Mouse (Mus musculus) kidney, postnatal 0 days (tissue): ENCODE data around the gene Defb42. TPM values are rescaled to one million over a fixed set of nuclear protein-coding genes. Genes with fewer than 3 reads are reported as not detected.

Experiments
- ATAC-seq: fragments of 200-750 bp; cut with Nextera tagmentation; replicated peaks from 2 replicates; pipeline ENCODE4 v1.8.0; 2017; ENCODE audit warnings: low read depth, moderate number of reproducible peaks, moderate TSS enrichment, moderate library complexity; ENCODE audit not compliant: low FRiP score
- DNase-seq: peaks from one replicate; pipeline ENCODE4 v3.0.0-alpha.2; 2016; ENCODE audit warnings: low spot score
- H3K27ac ChIP-seq: fragments of 300-500 bp; sonication (generic); 2 replicates; pipeline ENCODE4 v1.5.1; 2014; ENCODE audit warnings: mild to moderate bottlenecking
- H3K27me3 ChIP-seq: fragments of 300-500 bp; sonication (generic); 2 replicates; pipeline ENCODE4 v1.6.1; 2014; ENCODE audit warnings: low read length, mixed read lengths; ENCODE audit not compliant: insufficient read depth
- H3K36me3 ChIP-seq: fragments of 300-500 bp; sonication (generic); 2 replicates; pipeline ENCODE4 v1.6.1; 2014; ENCODE audit warnings: low read length, mixed read lengths; ENCODE audit not compliant: insufficient read depth
- H3K4me1 ChIP-seq: fragments of 300-500 bp; sonication (generic); replicated peaks from 2 replicates; pipeline ENCODE4 v1.6.1; 2014; ENCODE audit warnings: antibody characterized with exemption, low read length, mixed read lengths; ENCODE audit not compliant: insufficient read depth
- H3K4me2 ChIP-seq: fragments of 300-500 bp; sonication (generic); 2 replicates; pipeline ENCODE4 v1.6.1; 2014; ENCODE audit warnings: mild to moderate bottlenecking, low read length, moderate library complexity, mixed read lengths
- H3K4me3 ChIP-seq: fragments of 300-500 bp; sonication (generic); replicated peaks from 2 replicates; pipeline ENCODE4 v1.5.1; 2014; ENCODE audit warnings: low read depth, low read length
- H3K9ac ChIP-seq: fragments of 300-500 bp; sonication (generic); 2 replicates; pipeline ENCODE4 v1.6.1; 2014; ENCODE audit warnings: low read depth, low read length
- H3K9me3 ChIP-seq: fragments of 300-500 bp; sonication (generic); replicated peaks from 2 replicates; pipeline ENCODE4 v1.6.1; 2016; ENCODE audit warnings: low read length, inconsistent platforms, mixed read lengths
- CTCF ChIP-seq: IDR thresholded peaks from 2 replicates; pipeline ENCODE4 v1.5.1; 2016; ENCODE audit warnings: antibody characterized with exemption, low read depth, mild to moderate bottlenecking, moderate library complexity
- WGBS: fragments of 180-500 bp; shearing (Covaris S2); extraction: QIAGEN DNeasy Blood & Tissue Kit; methylation state at CpG from one replicate; pipeline ENCODE4 v1.1.7; 2014; 5-methylcytosine and 5-hydroxymethylcytosine counted together
- polyA plus RNA-seq: library from polyadenylated mRNA; unstranded; fragments of >200 nt; fragmentation: Nextera tagmentation; extraction: Ambion mirVana; gene quantifications from 2 replicates; pipeline ENCODE4 v1.2.1, GENCODE M21; 2015

Defb42 gene
- polyA plus RNA-seq, 1 experiment from 2014 or later = 23.5 TPM

GRCm38 (mm10) chr14:63066630-63067310, 20.0 kb downstream of the Defb42 start:
- Histone ChIP-seq H3K36me3 (no peaks in the 10 kb centered on the region), H3K4me3 (no peak overlapping the region), H3K4me2 (no peak overlapping the region), H3K9me3 (no peaks in the 10 kb centered on the region), H3K9ac (no peak overlapping the region), H3K27me3 (no peaks in the 10 kb centered on the region), H3K4me1 (no peaks in the 10 kb centered on the region), H3K27ac (no peak overlapping the region)
- peak; percentile 97 for TF ChIP-seq CTCF
- ATAC-seq (no peak), DNase-seq (peak; percentile 79)
- 30% methylated on average over 16 of the region's 16 CpGs for WGBS

- TF ChIP-seq CTCF = no peak
- DNase-seq (no peak), ATAC-seq (no peak)
- WGBS = 58% methylated on average over 15 of the region's 15 CpGs
- Histone ChIP-seq H3K4me3 (no peak overlapping the region), H3K9ac (no peak overlapping the region), H3K27me3 (no peaks in the 10 kb centered on the region), H3K36me3 (no peaks in the 10 kb centered on the region), H3K27ac (no peak overlapping the region), H3K4me1 (no peaks in the 10 kb centered on the region), H3K9me3 (no peaks in the 10 kb centered on the region), H3K4me2 (no peak overlapping the region)
These were observed 20.9 kb downstream of the Defb42 start for GRCm38 (mm10) chr14:63067708-63068107.

Other genes with a start within 250 kb of the Defb42 start
- gene Wdfy2, start 209.3 kb upstream of the Defb42 start, polyA plus RNA-seq = 3.9 and 4.6 TPM in 2 replicates
- gene Defb48, start 62.5 kb upstream of the Defb42 start, polyA plus RNA-seq = not detected in 2 replicates
- not detected in 2 replicates for gene Defb47, start 48.9 kb upstream of the Defb42 start, polyA plus RNA-seq
- gene Defb43, start 35.2 kb upstream of the Defb42 start, polyA plus RNA-seq = not detected in 2 replicates
- gene Defb30, start 3.0 kb downstream of the Defb42 start, polyA plus RNA-seq = not detected in 2 replicates